Mouse (Mus musculus): ENCODE data around the gene Acpp. TPM values are rescaled to one million over a fixed set of nuclear protein-coding genes. Genes with fewer than 3 reads are reported as not detected.

Gene Acpp
- polyA plus RNA-seq, 1 experiment from 2014 or later: 0.56 TPM

DNA sequence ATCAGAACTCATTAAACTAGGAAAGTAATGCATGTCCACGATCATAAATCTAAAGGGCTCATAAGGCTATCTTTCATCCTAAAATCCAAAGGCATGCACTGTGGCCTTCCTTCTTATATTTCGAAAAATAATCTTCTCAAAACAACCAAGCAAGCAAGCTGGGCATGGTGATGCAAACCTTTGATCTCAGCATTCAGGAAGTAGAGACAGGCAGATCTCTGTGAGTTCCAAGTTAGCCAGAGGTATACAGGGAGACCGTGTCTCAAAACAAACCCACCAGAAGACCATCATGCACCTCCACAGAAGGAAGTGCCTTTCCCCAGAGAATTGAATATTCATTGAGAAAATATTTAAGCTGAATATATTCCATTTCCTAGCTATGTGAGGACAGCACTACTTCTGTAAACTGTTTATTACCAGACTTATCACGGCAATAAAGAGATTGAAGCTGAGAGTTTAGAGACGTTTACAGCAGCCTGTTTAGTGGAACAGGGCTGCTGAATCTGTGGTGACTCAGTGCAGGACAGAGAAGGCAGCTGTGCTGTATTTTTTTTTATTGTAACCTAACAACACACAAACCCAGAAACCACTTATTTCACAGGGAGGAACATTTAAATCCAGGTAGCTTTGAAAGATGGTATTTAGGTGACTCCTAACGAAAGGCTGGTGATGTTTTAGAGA is 90.1 kb downstream of the Acpp start:
- Histone ChIP-seq H3K4me1 (ENCODE audit: control insufficient read depth, insufficient read depth, low read length) (no peaks in the 10 kb centered on the region), H3K27me3 (ENCODE audit: control insufficient read depth, insufficient read depth, low read length) (no peaks in the 10 kb centered on the region), H3K9me3 (ENCODE audit: control insufficient read depth, low read length) (no peaks in the 10 kb centered on the region), H3K4me2 (ENCODE audit: low read depth, low read length) (no peak overlapping the region), H3K4me3 (ENCODE audit: low read depth, low read length) (no peak overlapping the region), H3K36me3 (ENCODE audit: control insufficient read depth, insufficient read depth, low read length) (no peaks in the 10 kb centered on the region), H3K9ac (replicated peaks; ENCODE audit: low read depth, low read length) (no peak overlapping the region), H3K27ac (ENCODE audit: low read depth, low read length) (no peak overlapping the region)
- WGBS: 62% methylated on average over 6 of the region's 6 CpGs
- no peak for ATAC-seq (ENCODE audit: low read depth)

DNA sequence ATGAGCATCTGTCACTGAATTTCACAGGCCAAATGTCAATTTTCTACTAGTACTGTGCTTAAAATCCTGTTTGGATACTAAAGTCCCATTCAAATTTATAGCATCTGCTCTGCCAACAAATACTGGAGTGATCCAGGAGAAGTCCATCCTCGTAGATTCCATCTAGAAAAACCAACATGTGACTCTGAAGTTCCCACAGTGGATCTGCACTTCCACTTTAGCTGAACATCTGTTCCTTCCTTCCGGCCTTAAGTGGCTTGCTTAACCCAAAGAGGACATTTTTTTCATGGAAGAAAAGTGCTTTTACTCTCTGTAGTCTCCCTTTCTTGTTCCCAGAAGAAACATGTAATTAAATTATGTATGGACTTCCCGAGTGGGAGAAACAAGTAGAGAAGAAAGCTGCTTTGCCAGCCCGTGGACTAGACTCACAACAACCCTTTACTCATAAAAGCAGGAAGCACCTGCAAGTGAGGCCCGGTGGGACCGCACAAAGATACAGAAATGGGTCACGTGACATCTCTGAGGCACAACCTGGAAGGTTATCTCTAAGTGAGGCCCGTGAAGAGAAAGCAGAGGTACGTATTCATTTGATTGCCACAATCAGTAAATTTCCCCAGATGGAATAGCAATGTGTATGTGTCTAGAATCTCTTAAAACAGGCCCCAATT is 93.6 kb downstream of the Acpp start:
- H3K9ac ChIP-seq (replicated peaks; ENCODE audit: low read depth, low read length): no peak overlapping the region
- no peaks in the 10 kb centered on the region for H3K27me3 ChIP-seq (ENCODE audit: control insufficient read depth, insufficient read depth, low read length)
- no peak overlapping the region for H3K27ac ChIP-seq (ENCODE audit: low read depth, low read length)
- 79% methylated on average over 9 of the region's 9 CpGs for WGBS
- H3K4me2 ChIP-seq (ENCODE audit: low read depth, low read length): no peak overlapping the region
- no peak for ATAC-seq (ENCODE audit: low read depth)
- H3K4me1 ChIP-seq (ENCODE audit: control insufficient read depth, insufficient read depth, low read length): no peaks in the 10 kb centered on the region
- no peak overlapping the region for H3K4me3 ChIP-seq (ENCODE audit: low read depth, low read length)
- no peaks in the 10 kb centered on the region for H3K36me3 ChIP-seq (ENCODE audit: control insufficient read depth, insufficient read depth, low read length)
- H3K9me3 ChIP-seq (ENCODE audit: control insufficient read depth, low read length): no peaks in the 10 kb centered on the region

DNA sequence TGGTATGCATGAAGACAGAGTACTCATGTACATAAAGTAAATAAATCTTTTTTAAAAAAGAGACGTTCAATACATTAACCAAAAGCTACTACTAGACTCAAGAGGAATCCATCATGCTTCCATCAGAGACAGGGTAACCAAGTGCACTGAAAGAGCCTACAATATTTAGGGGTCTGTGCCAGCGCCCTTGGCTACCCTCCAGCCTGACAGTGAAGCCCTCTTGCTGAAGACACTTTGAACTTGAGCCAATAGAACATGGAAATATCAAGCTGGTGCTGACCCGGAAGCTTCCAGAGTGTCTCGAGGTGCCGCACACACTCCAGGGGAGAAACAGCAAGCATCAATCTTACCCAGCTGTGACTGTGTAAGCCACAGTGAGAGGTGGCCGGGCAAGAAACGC is 97.4 kb downstream of the Acpp start:
- no peak overlapping the region for H3K4me2 ChIP-seq (ENCODE audit: low read depth, low read length)
- H3K9ac ChIP-seq (replicated peaks; ENCODE audit: low read depth, low read length): no peak overlapping the region
- H3K9me3 ChIP-seq (ENCODE audit: control insufficient read depth, low read length): no peaks in the 10 kb centered on the region
- no peak overlapping the region for H3K4me3 ChIP-seq (ENCODE audit: low read depth, low read length)
- H3K27me3 ChIP-seq (ENCODE audit: control insufficient read depth, insufficient read depth, low read length): no peaks in the 10 kb centered on the region
- no peak for ATAC-seq (ENCODE audit: low read depth)
- 0 out of 2 replicates have a peak, but pooled peaks cover 3% of the 10 kb centered on the region for H3K4me1 ChIP-seq (ENCODE audit: control insufficient read depth, insufficient read depth, low read length)
- 87% methylated on average over 7 of the region's 7 CpGs for WGBS
- H3K27ac ChIP-seq (ENCODE audit: low read depth, low read length): no peak overlapping the region
- H3K36me3 ChIP-seq (ENCODE audit: control insufficient read depth, insufficient read depth, low read length): peaks cover 5% of the 10 kb centered on the region; the same call in 1 of the 2 replicates

DNA sequence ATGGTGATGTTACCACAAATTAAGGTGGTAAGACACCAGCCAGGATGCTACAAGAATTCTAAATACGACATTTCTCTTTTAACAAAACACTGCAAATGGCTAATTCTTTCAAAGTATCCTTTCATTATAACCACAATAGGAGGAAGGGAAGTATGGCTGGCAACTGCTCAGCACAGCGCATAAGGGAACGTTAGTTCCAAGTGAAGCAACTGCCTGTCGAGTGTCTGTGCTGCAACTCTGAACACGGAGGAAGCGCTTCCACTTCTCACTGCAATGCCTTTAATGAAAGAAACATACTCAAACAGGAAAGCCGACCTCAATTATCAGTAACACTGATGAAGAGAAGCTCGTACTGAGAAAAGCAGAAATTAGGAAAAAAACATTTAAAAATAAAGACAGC is 98.5 kb downstream of the Acpp start:
- no peaks in the 10 kb centered on the region for H3K27me3 ChIP-seq (ENCODE audit: control insufficient read depth, insufficient read depth, low read length)
- H3K9ac ChIP-seq (replicated peaks; ENCODE audit: low read depth, low read length): no peak overlapping the region
- no peak for ATAC-seq (ENCODE audit: low read depth)
- WGBS: 91% methylated on average over 8 of the region's 8 CpGs
- no peak overlapping the region for H3K4me2 ChIP-seq (ENCODE audit: low read depth, low read length)
- H3K9me3 ChIP-seq (ENCODE audit: control insufficient read depth, low read length): no peaks in the 10 kb centered on the region
- no peak overlapping the region for H3K4me3 ChIP-seq (ENCODE audit: low read depth, low read length)
- H3K4me1 ChIP-seq (ENCODE audit: control insufficient read depth, insufficient read depth, low read length): 0 out of 2 replicates have a peak, but pooled peaks cover 3% of the 10 kb centered on the region
- H3K27ac ChIP-seq (ENCODE audit: low read depth, low read length): no peak overlapping the region
- H3K36me3 ChIP-seq (ENCODE audit: control insufficient read depth, insufficient read depth, low read length): peaks cover 9% of the 10 kb centered on the region; the same call in 1 of the 2 replicates

Other genes starting within 250 kb of the Acpp start
- 1.4 and 2.2 TPM in 2 replicates for gene Ackr4, start 210.8 kb downstream of the Acpp start, polyA plus RNA-seq (2014; fragmentation: Nextera tagmentation; extraction: Ambion mirVana)
- 26.1 and 32.3 TPM in 2 replicates for gene Dnajc13, start 74.8 kb downstream of the Acpp start, polyA plus RNA-seq (2014; fragmentation: Nextera tagmentation; extraction: Ambion mirVana)
- gene Cpne4, start 209.5 kb upstream of the Acpp start, polyA plus RNA-seq (2014; fragmentation: Nextera tagmentation; extraction: Ambion mirVana): 17.9 and 18.2 TPM in 2 replicates

All from neural tube, embryonic 14.5 days (tissue).